In the genomic region with DNA sequence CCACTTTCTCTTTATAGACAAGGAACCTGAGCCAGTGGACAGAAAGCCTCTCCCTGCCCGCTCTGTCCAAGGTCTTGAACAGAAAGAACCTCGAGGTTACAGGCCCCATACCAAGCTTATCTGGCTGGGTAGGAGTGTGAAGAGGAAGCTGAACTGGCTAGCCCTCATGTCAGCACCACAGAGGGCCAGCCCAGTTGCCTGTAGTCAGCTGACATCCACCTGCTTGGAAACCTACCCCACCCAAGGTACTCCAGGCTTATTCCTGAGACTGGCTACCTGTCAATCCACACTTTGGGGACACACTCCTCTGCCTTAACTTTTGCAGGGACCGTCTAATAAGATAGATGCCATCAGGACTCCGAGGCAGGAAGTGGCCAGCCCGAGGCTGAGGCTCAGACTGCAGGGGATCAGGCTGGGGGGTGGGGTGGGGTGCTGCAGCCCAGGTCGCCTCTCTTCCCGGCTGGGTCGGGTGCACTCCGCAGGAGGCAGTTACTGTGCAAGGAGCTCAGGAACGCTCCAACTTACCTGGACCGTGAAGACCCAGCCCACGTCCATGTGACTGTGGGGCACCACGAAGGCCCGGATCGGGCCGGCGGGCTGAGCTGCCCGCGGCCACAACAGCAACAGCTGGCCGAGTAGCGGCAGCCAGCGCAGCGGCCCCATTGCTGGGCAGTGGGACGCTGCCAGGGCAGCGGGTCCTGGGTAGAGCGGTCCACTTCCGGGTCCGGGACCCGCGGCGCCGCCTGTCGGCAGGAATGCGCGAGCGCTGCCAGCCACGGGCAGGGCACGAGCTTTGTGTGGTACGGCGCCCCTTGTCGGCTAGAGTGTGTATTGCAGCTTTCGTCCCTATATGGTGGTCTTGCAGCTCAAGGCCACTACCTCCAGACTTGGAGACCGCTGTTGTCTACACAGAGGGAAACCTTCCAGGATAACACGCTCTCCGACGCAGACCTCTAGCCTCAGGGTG, we compare ENCODE assay signal across 8 mouse cellular contexts. TPM values are rescaled to one million over a fixed set of nuclear protein-coding genes. Genes with fewer than 3 reads are reported as not detected.
DNase-seq lines count a peak whose midpoint lies in the region; ATAC-seq and TF ChIP-seq lines count a peak whose summit lies in the region.

A gene (minus strand): TSS at position 741 of the 967 bp plus-strand sequence.

- intact Hi-C loops in heart, postnatal 25 days (cut with DNase I), result no loop called here

- peak; percentile 97 for TF ChIP-seq CTCF in ES-Bruce4 (IDR thresholded peaks at IDR 0.05; ENCODE audit: low read depth, low read length)
- TF ChIP-seq CTCF in lung, adult 2 months (IDR thresholded peaks at IDR 0.05; ENCODE audit: insufficient read depth, low read length), result peak; percentile 90

- DNase-seq in cerebellum, adult 11 months, result peak; percentile 89
- DNase-seq in heart, postnatal 25 days (ENCODE audit: low spot score), result peak; percentile 78
- peak; percentile 80 to 93 for DNase-seq in layer of hippocampus, adult 18-20 months (ENCODE audit: low spot score in 2 of 2)
- peak; percentile 93 for DNase-seq in lung, adult 2 months
- DNase-seq in thymus, adult 18-20 months, result peak; percentile 70 to 75

- peak within 1 kb of the TSS; percentile 70 for H3K4me3 ChIP-seq in ES-Bruce4 (ENCODE audit: low read depth, low read length)
- H3K4me3 ChIP-seq in forebrain, embryonic 15.5 days, result peak within 1 kb of the TSS; percentile 50
- peak within 1 kb of the TSS; percentile 63 for H3K4me3 ChIP-seq in lung, adult 2 months (replicated peaks; ENCODE audit: extremely low read depth, low read depth, low read length)

- H3K9ac ChIP-seq in ES-Bruce4 (ENCODE audit: low read depth, poor library complexity, severe bottlenecking), result peak within 1 kb of the TSS; percentile 47
- H3K9ac ChIP-seq in forebrain, embryonic 15.5 days (replicated peaks), result peak within 1 kb of the TSS; percentile 46

- H3K4me1 ChIP-seq in ES-Bruce4 (ENCODE audit: control insufficient read depth, insufficient read depth, low read length), result no peaks in the 10 kb centered on the region
- H3K4me1 ChIP-seq in forebrain, embryonic 15.5 days, result peaks cover 10% of the 10 kb centered on the region
- H3K4me1 ChIP-seq in lung, adult 2 months (ENCODE audit: control insufficient read depth, insufficient read depth, low read length), result no peaks in the 10 kb centered on the region

- H3K27ac ChIP-seq in ES-Bruce4 (ENCODE audit: insufficient read depth, low read length), result no peak within 1 kb of the TSS
- no peak within 1 kb of the TSS for H3K27ac ChIP-seq in forebrain, embryonic 15.5 days (replicated peaks)

- no peak for TF ChIP-seq POLR2A in ES-Bruce4 (IDR thresholded peaks at IDR 0.05; ENCODE audit: insufficient read depth, low read length)
- peak; percentile 50 for TF ChIP-seq POLR2A in lung, adult 2 months (IDR thresholded peaks at IDR 0.05; ENCODE audit: borderline replicate concordance, extremely low read depth, low read depth, low read length)

- no peaks in the 10 kb centered on the region for H3K9me3 ChIP-seq in ES-Bruce4 (replicated peaks; ENCODE audit: control insufficient read depth, insufficient read depth, low read length, poor library complexity, severe bottlenecking)
- no peaks in the 10 kb centered on the region for H3K9me3 ChIP-seq in forebrain, embryonic 15.5 days

- ATAC-seq in forebrain, embryonic 15.5 days (replicated peaks), result peak; percentile 88
- ATAC-seq in neutrophil, adult 5-6 weeks (ENCODE audit: extremely low read depth, insufficient number of reproducible peaks, low FRiP score, poor library complexity, severe bottlenecking), result peak; percentile 80

- no peaks in the 10 kb centered on the region for H3K36me3 ChIP-seq in ES-Bruce4 (ENCODE audit: control insufficient read depth, insufficient read depth, low read length, poor library complexity, severe bottlenecking)
- no peaks in the 10 kb centered on the region for H3K36me3 ChIP-seq in forebrain, embryonic 15.5 days

- 5% methylated on average over 46 of the region's 46 CpGs for WGBS in forebrain, embryonic 15.5 days
- 2% methylated on average over 46 of the region's 46 CpGs for WGBS in lung, adult 2 months

- no peaks in the 10 kb centered on the region for H3K27me3 ChIP-seq in ES-Bruce4 (ENCODE audit: control insufficient read depth, insufficient read depth, low read length, poor library complexity, severe bottlenecking)
- H3K27me3 ChIP-seq in forebrain, embryonic 15.5 days, result no peaks in the 10 kb centered on the region

- TF ChIP-seq EP300 in ES-Bruce4 (IDR thresholded peaks at IDR 0.05; ENCODE audit: insufficient read depth, low read depth, low read length), result no peak

- peak within 1 kb of the TSS; percentile 70 for H3K4me2 ChIP-seq in forebrain, embryonic 15.5 days (replicated peaks)

RNA-seq across cellular contexts. Expression of the gene that starts here (rescaled TPM):
- polyA plus RNA-seq in ES-Bruce4 (2011; ENCODE audit: insufficient read depth, insufficient read length, low read depth, missing spikeins), result 10.5 and 11.4 TPM in 2 replicates
- 6.9 and 7.1 TPM in 2 replicates for polyA plus RNA-seq in forebrain, embryonic 15.5 days (2015; fragmentation: Nextera tagmentation; extraction: Ambion mirVana)
- total RNA-seq in heart, postnatal 25 days (2021), result 10 to 100 TPM; 14.3 to 14.6 TPM
- 10 to 100 TPM; 28.9 to 31.0 TPM for total RNA-seq in layer of hippocampus, adult 18-20 months (2021)
- polyA plus RNA-seq in lung, adult 2 months (2012; rRNA removed), result 95.6 and 106 TPM in 2 replicates
- 20.5 and 21.7 TPM in 2 replicates for total RNA-seq in neutrophil, adult 5-6 weeks (2017)
